Mouse (Mus musculus): ENCODE results near the gene Agtpbp1.

- TF ChIP-seq CTCF (IDR thresholded peaks at IDR 0.05; ENCODE audit: borderline replicate concordance, insufficient read depth, low read length) (no peak), POLR2A (IDR thresholded peaks at IDR 0.05; ENCODE audit: low read depth, low read length) (no peak)
Measured at GRCm38 (mm10) chr13:59558776-59559175, 26.3 kb downstream of the Agtpbp1 start.
